Mouse (Mus musculus): ENCODE results near the gene Exoc3l4. TPM values are rescaled to one million over a fixed set of nuclear protein-coding genes. Genes with fewer than 3 reads are reported as not detected.

The Exoc3l4 gene
- polyA plus RNA-seq (2015; fragmentation: Nextera tagmentation; extraction: Ambion mirVana), result 0.45 and 1.7 TPM in 2 replicates

DNA sequence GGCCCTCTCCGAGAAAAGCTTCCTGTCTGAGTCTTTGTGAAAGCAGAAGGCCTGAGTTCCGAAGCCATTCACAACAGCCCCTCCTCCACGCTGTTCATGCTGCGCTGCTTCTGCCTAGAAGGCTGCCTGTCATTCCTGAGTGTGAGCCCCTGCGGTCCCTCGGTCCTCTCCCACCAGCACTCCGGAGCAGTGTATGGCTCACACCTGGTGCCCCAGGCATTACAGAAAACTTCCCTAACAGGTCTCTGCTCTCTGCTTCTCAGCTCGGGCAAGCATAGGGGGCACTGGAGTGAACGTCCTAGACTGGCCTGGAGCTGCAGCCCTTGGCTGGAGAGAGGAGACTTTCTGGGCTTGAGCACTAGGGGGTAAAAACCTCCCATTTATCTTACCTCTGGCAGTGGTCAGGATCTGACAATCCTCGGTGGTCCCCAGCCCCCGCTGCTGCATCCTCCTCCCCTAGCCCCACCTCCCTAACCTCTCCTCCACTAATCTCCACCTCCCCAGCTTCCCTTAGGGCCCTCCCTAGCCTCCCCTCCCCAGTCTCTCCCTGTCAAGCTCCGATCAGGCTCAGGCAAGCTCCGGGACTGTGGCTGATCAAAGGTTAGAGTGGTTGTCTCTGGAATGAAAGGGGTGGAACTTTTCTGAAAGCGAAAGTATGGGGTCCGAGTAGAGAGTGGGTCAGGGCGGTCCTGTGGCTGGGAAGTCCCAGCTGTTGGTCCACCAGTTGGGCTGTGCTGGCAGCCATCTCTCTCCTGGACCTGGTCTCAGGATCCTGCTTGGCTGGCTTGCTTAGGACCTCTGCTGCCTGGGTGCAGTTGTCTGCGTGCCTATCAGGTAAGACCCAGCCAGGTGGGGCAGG, at the start of gene Exoc3l4:
Gene Exoc3l4 (plus strand): TSS at position 97 of the 859 bp plus-strand sequence.

DNA sequence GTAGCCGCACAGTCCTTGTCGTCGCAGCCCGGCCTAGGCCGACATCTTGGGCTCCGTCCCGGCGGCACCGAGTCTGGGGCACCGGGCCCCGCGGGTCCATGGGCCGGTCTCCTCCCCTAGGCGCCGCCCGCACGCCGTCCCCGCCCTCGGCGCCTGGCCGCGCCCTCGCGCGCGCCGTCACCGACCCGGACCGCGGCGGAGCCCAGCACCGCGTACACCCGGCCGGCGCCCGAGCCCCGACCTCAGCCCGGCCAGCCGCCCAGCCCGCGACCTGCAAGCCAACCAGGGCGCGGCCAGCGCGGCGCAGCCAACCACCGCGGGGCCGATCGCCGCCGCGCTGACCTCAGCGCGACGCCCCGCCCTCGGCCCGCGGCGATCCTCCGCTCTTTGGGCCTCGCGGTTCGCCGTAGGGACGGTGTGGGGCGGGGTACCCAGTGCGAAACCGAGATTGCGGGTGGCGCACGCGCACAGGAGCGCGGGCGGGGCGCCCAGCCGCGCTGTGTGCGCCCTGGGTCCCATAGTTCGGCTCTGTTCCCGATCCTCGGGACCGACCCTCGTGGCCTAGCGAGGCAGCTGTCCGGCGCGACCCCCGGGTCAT, 39.3 kb upstream of the Exoc3l4 start, which contains the start of gene Cdc42bpb:
Gene Cdc42bpb (minus strand): TSS at position 343 of the 598 bp plus-strand sequence.

DNA sequence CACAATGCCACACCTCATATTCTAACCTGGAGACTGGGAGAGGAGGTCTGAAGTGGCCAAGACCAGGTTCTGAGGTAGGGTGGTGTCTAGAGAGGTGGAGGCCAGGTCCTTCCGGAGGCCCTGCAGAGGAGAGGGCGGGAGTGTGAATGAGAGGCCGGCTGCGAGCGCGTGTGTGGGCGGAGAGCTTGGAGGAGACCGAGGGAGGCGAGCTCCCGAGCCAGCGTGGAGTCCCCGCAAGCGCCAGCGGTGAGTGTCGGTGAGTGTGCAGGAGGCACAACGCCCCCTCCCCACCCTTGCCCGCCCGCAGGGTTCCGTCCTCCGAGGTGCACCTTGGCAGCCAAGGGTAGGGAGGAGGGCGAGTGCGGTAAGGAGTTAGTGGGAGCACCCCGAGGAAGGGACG, 10.2 kb upstream of the Exoc3l4 start, which contains the start of gene Lbhd2:
Gene Lbhd2 (plus strand): TSS at position 188 of the 400 bp plus-strand sequence.

DNA sequence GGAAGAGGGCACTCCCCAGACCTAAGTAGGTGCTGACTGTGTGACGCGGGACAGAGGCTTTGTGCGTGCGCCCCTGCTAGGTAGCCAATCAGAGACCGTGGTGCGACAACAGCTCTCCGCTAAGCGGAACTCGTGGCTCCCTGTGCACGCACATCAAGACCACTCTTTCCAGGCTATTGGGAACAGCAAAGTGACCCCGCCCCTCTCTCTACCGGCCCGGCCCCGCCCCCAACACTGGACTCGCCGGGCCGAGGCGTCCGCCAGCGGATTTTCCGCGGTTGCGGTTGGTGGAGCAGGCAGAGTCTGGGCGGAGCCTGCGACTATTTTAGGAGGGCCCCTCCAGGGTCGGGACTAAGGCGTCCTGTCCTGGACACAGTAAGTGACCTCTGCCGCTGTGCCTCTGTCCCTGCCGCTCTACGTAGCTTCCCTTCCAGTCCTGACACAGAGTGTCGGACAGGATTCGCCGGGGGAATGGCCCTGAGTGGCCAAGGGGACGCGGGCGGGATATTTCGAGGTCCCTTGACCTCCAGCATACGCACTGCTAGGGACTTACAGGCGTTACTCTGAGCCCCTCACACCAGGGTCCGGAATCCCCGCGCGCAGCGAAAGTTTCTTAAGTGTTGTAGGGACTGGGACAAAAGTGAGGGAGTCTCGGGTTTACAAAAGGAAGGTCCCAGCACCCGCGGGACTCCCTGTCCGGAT, 25.6 kb downstream of the Exoc3l4 start, which contains the start of gene Tnfaip2:
Gene Tnfaip2 (plus strand): TSS at position 161 of the 702 bp plus-strand sequence.

Other genes with a start within 250 kb of the Exoc3l4 start
- 0.19 TPM in 1 of 2 replicates, not detected in the other for gene 4930595D18Rik, start 232.5 kb upstream of the Exoc3l4 start, polyA plus RNA-seq (2015; fragmentation: Nextera tagmentation; extraction: Ambion mirVana)
- 135 and 141 TPM in 2 replicates for gene Amn, start 145.9 kb upstream of the Exoc3l4 start, polyA plus RNA-seq (2015; fragmentation: Nextera tagmentation; extraction: Ambion mirVana)
- gene Cdc42bpb, start 39.3 kb upstream of the Exoc3l4 start, polyA plus RNA-seq (2015; fragmentation: Nextera tagmentation; extraction: Ambion mirVana), result 29.2 and 39.7 TPM in 2 replicates
- 3.3 and 4.6 TPM in 2 replicates for gene Lbhd2, start 10.2 kb upstream of the Exoc3l4 start, polyA plus RNA-seq (2015; fragmentation: Nextera tagmentation; extraction: Ambion mirVana)
- gene Tnfaip2, start 25.5 kb downstream of the Exoc3l4 start, polyA plus RNA-seq (2015; fragmentation: Nextera tagmentation; extraction: Ambion mirVana), result 1.8 and 1.9 TPM in 2 replicates
- 12.5 and 12.6 TPM in 2 replicates for gene Gm266, start 68.8 kb downstream of the Exoc3l4 start, polyA plus RNA-seq (2015; fragmentation: Nextera tagmentation; extraction: Ambion mirVana)
- 531 and 630 TPM in 2 replicates for gene Eif5, start 121.0 kb downstream of the Exoc3l4 start, polyA plus RNA-seq (2015; fragmentation: Nextera tagmentation; extraction: Ambion mirVana)
- 51.5 and 51.6 TPM in 2 replicates for gene Mark3, start 157.5 kb downstream of the Exoc3l4 start, polyA plus RNA-seq (2015; fragmentation: Nextera tagmentation; extraction: Ambion mirVana)